Mouse (Mus musculus): ENCODE measurements around the gene E2f8. TPM values are rescaled to one million over a fixed set of nuclear protein-coding genes. Genes with fewer than 3 reads are reported as not detected.

The E2f8 gene
- polyA plus RNA-seq, 1 experiment: 5.7 TPM

DNA sequence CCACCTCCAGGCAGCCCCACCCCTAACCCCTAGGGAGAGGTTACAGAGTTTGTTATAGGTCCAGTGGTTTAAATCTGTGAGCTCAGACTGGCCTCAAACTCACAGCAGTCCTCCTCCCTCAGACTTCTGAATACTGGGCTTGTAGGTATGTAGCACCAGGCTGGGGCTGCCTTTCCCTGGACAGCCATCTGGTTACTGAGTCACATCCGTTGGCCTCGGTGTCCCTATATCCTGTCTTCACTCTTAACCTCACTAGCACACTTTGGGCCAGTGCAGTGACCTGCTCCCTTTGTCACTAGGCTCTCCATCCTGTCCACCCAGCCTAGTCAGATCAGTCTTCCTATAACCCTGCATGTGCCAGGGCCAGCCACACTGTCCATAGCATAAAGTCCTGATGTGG, 7.4 kb upstream of the E2f8 start:
- DNase-seq (ENCODE audit: low read depth): no peak
- TF ChIP-seq POLR2A (IDR thresholded peaks at IDR 0.05; ENCODE audit: borderline replicate concordance, extremely low read depth, insufficient read depth, insufficient read length, poor library complexity, severe bottlenecking) (no peak), CTCF (IDR thresholded peaks at IDR 0.05; ENCODE audit: borderline replicate concordance, extremely low read depth, insufficient read depth, insufficient read length) (no peak)

DNA sequence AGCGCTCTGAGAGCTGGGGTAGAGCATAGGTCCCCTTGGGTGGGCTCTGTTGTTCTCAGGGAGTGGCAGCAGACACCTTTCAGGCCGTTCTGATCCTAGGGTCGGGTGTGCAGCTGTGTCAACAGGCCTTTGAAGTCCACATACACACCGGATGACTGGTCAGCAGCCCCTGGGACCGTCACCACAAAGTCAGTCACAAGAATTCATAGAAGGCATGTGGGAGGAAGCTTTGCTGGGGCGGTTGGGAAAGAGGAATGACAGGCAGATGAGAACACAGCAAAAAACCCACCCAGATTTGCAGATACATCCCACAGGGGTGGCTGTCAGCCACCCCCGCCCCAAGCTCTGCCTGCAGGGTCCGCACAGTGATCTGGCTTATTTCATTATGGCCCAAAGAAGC, 6.6 kb upstream of the E2f8 start:
- DNase-seq (ENCODE audit: low read depth): no peak
- TF ChIP-seq POLR2A (IDR thresholded peaks at IDR 0.05; ENCODE audit: borderline replicate concordance, extremely low read depth, insufficient read depth, insufficient read length, poor library complexity, severe bottlenecking) (no peak), CTCF (IDR thresholded peaks at IDR 0.05; ENCODE audit: borderline replicate concordance, extremely low read depth, insufficient read depth, insufficient read length) (no peak)

DNA sequence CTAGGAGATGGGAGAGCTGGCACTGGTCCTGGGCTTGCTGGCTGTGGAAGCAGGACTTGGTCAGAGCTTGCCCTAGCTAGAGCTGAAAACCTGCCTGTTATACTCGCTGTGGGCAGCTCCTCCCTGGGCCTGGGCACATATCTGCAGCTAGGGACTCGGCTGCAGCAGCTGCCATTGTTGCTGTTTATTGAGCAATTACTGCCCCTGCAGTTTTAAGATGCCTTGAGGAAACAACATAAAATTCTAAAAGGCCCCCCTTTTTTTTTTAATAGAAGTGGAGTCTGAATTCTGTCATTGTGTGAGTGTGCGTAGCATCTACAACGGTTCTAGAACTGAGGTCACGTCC, 2.8 kb upstream of the E2f8 start:
- TF ChIP-seq CTCF (IDR thresholded peaks at IDR 0.05; ENCODE audit: borderline replicate concordance, extremely low read depth, insufficient read depth, insufficient read length) (no peak), POLR2A (IDR thresholded peaks at IDR 0.05; ENCODE audit: borderline replicate concordance, extremely low read depth, insufficient read depth, insufficient read length, poor library complexity, severe bottlenecking) (no peak)
- DNase-seq (ENCODE audit: low read depth): no peak

DNA sequence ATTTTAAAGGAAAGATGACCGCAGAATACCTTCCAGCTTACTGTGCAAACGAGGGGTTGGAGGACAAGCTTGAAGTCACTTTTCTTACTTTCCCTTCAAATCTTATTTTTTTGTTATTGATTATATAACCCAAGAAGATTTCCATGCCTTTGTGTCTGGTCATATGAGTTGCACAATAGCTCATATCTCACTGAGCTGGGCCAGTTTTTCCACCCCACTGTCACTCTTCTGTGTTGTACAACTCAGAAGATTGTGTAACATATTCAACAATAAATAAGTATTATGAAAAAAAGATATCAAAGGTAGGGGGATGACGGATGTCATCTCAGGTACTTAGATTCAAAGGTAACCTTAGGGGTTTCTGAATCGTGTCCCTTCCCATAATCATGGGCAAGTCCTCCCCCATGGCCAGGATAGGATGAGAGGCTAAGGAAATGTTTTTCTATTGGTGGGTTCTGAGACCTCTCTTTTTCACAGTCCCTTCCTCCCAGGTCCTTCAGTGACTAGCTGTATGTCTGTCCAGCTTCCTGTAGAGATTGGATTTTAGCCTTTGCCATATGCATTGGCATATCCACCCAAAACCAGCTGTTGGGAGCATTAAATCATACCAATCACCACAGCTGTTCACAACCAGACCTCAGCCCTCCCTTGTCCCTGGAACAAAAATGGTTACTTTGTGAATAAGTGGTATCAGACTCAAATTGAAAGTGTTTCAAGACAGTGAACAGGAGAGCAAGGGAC, 2.3 kb upstream of the E2f8 start:
- no peak for DNase-seq (ENCODE audit: low read depth)
- TF ChIP-seq CTCF (IDR thresholded peaks at IDR 0.05; ENCODE audit: borderline replicate concordance, extremely low read depth, insufficient read depth, insufficient read length) (no peak), POLR2A (IDR thresholded peaks at IDR 0.05; ENCODE audit: borderline replicate concordance, extremely low read depth, insufficient read depth, insufficient read length, poor library complexity, severe bottlenecking) (no peak)

DNA sequence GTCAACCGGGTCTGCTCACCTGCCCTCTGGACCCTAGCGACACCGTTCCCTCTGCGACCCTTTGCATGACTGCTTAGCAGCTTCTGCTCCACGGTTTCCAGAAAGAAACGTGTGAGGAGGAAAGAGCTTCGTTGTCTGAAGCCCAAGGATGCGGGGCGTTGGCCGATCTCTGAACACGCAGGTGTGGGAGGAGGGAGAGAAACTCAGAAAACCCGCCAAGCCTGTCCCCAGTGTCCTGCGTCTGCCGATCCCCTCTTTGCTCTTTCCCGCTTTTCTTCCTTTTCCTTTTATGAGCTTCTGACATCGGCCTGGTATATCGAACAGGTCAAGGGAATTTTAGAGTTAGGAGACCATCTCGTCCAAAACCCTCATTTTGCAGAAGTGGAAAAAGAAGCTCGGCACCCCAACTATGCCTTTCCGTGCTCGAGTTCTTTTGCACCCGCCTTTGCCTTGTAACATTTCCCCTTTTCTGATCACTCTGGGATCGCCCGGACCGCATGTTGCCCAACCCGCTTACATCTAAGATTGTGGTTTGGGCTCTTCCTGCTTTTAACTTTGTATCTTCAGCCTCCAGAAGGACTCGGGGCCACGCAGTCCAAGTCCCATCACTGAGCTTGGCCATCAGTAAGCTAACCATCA, 694 bp upstream of the E2f8 start:
- TF ChIP-seq CTCF (IDR thresholded peaks at IDR 0.05; ENCODE audit: borderline replicate concordance, extremely low read depth, insufficient read depth, insufficient read length) (no peak), POLR2A (IDR thresholded peaks at IDR 0.05; ENCODE audit: borderline replicate concordance, extremely low read depth, insufficient read depth, insufficient read length, poor library complexity, severe bottlenecking) (no peak)
- no peak for DNase-seq (ENCODE audit: low read depth)

DNA sequence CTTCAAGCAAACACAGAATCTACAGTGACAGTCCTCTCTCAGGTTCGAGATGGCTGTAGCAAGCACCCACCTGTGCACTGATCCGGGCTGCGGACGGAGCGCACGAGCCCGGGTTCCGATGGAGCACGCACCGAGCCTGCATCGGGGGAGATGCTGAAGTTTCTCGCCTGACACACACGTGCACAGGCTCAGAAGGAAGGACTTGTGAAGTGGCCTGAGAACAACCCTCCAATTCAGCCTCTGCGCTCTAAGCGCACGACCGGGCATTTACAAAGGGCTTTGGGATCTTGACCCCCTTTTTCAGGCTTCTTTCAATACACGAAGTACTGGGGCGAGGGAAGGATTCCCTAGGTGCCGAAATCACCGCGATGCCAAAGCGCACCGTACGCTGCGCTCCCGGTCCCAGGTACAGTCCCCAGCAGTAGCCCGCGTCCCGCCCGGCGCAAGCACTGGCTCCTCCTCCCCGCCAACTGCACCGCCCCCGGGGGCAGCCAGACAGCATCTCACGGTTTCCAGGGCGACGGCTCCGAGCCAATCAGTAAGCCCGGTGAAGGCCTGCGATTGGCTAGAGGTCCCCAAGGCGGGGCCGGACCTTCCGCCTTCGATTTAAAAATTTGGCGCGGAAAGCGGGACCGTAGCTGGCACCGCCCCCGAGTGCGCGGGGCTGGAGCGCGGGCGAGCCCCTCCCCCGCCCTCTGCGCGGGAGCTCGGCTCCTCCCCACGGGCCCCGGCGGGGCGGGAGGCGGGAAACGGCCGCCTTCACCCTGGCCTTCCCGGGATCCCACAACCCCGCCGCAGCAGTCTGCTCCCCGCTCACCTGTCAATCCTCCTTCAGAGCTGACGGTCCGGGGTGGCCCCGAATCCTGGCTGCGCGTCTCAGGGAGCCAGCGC, 560 bp downstream of the E2f8 start:
- DNase-seq (ENCODE audit: low read depth): peak; percentile 99
- no peak for TF ChIP-seq CTCF (IDR thresholded peaks at IDR 0.05; ENCODE audit: borderline replicate concordance, extremely low read depth, insufficient read depth, insufficient read length)
- no peak; the same call in 1 of the 2 replicates for TF ChIP-seq POLR2A (IDR thresholded peaks at IDR 0.05; ENCODE audit: borderline replicate concordance, extremely low read depth, insufficient read depth, insufficient read length, poor library complexity, severe bottlenecking)

DNA sequence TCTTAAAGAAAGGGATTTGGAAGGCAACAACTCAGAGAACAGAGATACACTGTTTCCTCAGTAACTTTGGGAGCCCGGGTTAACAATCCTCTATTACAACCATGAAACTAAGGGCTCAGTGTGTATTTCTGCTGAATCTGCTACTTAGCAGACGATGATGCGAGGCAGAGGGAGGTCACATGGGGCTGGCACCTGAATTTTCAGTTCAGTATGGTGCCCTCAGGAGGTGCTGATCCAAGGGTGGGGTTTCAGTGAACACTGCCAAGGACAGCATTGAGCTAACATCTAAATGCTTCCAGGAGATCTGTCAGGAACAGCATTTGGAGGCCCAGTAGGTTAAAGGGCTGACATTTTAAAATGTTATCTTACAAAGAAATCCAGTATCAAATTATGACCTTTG, 1.8 kb downstream of the E2f8 start:
- TF ChIP-seq POLR2A (IDR thresholded peaks at IDR 0.05; ENCODE audit: borderline replicate concordance, extremely low read depth, insufficient read depth, insufficient read length, poor library complexity, severe bottlenecking) (no peak), CTCF (IDR thresholded peaks at IDR 0.05; ENCODE audit: borderline replicate concordance, extremely low read depth, insufficient read depth, insufficient read length) (no peak)

DNA sequence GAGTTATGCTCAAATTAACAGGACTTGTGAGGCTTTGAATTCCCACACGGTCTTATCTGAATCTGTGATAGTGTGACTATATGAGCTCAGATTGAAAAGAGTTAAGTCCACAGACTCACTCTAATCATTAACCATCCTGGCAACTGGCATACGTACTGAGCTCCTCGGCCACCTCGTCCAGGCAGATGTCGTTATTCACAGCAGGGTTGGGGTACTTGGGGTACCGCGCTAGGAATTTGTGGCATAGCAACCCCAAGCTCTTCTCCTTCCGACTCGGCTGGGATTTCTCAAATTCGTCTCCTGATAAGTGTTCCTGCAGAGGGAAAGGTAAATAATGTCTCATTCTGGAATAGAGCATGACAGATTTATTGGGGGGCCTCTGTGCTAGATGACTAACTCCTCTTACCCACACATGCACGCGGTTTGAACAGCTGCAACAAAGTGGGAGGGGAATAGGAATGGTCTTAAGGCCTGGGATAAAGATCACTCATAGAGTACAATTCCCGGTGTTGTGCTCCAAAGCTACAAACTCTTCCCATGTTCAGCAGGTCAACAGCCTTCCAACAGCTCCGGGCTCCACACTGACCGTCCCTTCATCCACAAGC, 3.5 kb downstream of the E2f8 start:
- TF ChIP-seq POLR2A (IDR thresholded peaks at IDR 0.05; ENCODE audit: borderline replicate concordance, extremely low read depth, insufficient read depth, insufficient read length, poor library complexity, severe bottlenecking) (no peak), CTCF (IDR thresholded peaks at IDR 0.05; ENCODE audit: borderline replicate concordance, extremely low read depth, insufficient read depth, insufficient read length) (no peak)
- no peak for DNase-seq (ENCODE audit: low read depth)

More for the DNA sequence above, 1.8 kb downstream of the E2f8 start:
- no peak for DNase-seq (ENCODE audit: low read depth)

DNA sequence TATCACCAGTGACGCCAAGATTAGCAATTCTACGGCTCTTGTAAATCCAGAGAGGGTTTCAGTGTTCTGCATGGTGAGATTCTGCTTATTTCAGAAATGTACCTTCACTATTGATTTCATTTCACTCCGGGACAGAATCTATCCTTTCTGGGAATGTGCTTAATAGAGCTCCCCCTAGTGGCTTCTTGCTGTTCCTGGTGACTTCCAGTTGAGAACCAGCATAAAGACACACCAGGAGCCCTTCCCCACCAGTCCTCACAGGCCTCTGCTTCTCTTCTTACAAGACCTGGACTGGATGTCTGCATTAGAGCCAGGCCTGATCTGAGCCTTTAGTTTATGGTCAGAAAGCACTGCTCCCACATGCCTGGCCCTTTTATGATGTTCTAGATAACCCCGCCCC, 4.9 kb downstream of the E2f8 start:
- DNase-seq (ENCODE audit: low read depth): peak; percentile 76
- TF ChIP-seq POLR2A (IDR thresholded peaks at IDR 0.05; ENCODE audit: borderline replicate concordance, extremely low read depth, insufficient read depth, insufficient read length, poor library complexity, severe bottlenecking): no peak
- peak; percentile 66; the same call in 1 of the 2 replicates for TF ChIP-seq CTCF (IDR thresholded peaks at IDR 0.05; ENCODE audit: borderline replicate concordance, extremely low read depth, insufficient read depth, insufficient read length)

DNA sequence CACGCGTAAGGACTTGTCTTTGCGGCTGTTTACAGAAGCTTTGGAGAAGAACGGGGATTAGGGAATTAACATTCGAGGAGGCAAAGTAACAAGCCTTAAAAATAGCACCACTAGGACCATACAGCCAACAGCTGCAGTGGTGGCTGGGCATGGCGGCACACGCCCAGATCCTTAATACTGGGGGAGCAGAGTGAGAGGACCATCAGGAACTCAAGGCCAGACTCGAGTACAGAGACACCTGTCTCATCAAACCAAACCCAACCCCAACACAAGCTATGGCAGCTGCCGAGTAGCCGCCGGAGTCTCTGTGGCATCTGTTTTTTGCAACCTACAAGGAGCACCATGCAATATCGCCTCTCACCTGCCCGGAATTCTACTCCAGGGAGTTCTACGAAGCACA, 6.3 kb downstream of the E2f8 start:
- no peak for TF ChIP-seq POLR2A (IDR thresholded peaks at IDR 0.05; ENCODE audit: borderline replicate concordance, extremely low read depth, insufficient read depth, insufficient read length, poor library complexity, severe bottlenecking)
- TF ChIP-seq CTCF (IDR thresholded peaks at IDR 0.05; ENCODE audit: borderline replicate concordance, extremely low read depth, insufficient read depth, insufficient read length): no peak
- no peak for DNase-seq (ENCODE audit: low read depth)

DNA sequence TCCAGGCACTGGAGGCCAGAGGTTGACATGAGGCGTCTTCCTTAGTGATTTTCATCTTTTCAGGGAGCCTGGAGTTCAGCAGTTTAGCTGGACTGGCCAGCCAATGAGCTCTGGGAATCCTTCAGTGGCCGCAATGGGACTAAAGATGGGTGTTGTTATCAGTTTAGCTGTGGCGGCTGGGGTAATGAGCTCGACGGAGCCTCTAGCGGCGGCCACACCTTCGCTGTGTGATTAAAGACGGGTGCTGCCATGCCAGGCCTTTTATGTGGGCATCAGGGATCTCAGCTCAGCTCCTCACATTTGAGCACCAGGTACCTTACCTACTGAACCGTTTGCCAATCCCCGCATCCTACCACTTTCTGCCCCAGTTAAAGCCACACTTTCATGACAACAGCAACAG, 10.1 kb downstream of the E2f8 start:
- no peak for DNase-seq (ENCODE audit: low read depth)
- TF ChIP-seq POLR2A (IDR thresholded peaks at IDR 0.05; ENCODE audit: borderline replicate concordance, extremely low read depth, insufficient read depth, insufficient read length, poor library complexity, severe bottlenecking) (no peak), CTCF (IDR thresholded peaks at IDR 0.05; ENCODE audit: borderline replicate concordance, extremely low read depth, insufficient read depth, insufficient read length) (no peak)

All from brain, embryonic 14.5 days (tissue).